Mouse (Mus musculus): ENCODE measurements around the gene Crcp. TPM values are rescaled to one million over a fixed set of nuclear protein-coding genes. Genes with fewer than 3 reads are reported as not detected.

The Crcp gene
- total and polyA plus RNA-seq, 3 experiments, result 42.3 to 63.2 (median 58.3) TPM

GRCm38 (mm10) chr5:130021361-130021966 lies 7.6 kb upstream of the Crcp start:
- Histone ChIP-seq H3K4me1 (ENCODE audit: control insufficient read depth in 1 of 2, insufficient read depth in 2 of 2) (peaks cover 22 to 46% of the 10 kb centered on the region in 2 experiments), H3K27me3 (replicated peaks) (peaks cover 2% of the 10 kb centered on the region), H3K79me2 (replicated peaks; ENCODE audit: control insufficient read depth, extremely low read depth, insufficient read depth, poor library complexity, severe bottlenecking) (no peaks in the 10 kb centered on the region), H3K9ac (ENCODE audit: insufficient read depth, low read depth) (0 out of 2 replicates have a peak overlapping the region, but pooled peaks have one; percentile 3), H3K36me3 (replicated peaks in 1 of 2; ENCODE audit: control insufficient read depth in 1 of 2, insufficient read depth in 1 of 2, low read length in 1 of 2) (peaks cover 18 to 41% of the 10 kb centered on the region in 2 experiments), H3K9me3 (replicated peaks; ENCODE audit: low read length) (no peaks in the 10 kb centered on the region), H3K4me2 (ENCODE audit: insufficient read depth, low read depth, poor library complexity, severe bottlenecking) (peak overlapping the region; percentile 37), H3K4me3 (replicated peaks in 1 of 3; ENCODE audit: low read depth in 2 of 3, low read length in 2 of 3, poor library complexity in 1 of 3) (no peak overlapping the region), H3K27ac (ENCODE audit: insufficient read depth, low read depth) (no peak overlapping the region; the same call in 1 of the 2 replicates)
- in situ Hi-C loops (cut with MboI; ENCODE audit: low pct_ligation_motif_present, low pct_unique_long_range_greater_than_20kb, low sequenced_read_pairs) (no loop called here), dilution Hi-C loops (cut with MboI; ENCODE audit: extremely low pct_ligation_motif_present, extremely low pct_unique_long_range_greater_than_20kb, low sequenced_read_pairs) (no loop called here)
- DNase-seq (ENCODE audit: extremely low read depth), result peak; percentile 56
- TF ChIP-seq TCF12 (IDR thresholded peaks at IDR 0.05; ENCODE audit: low read depth, low read length), result peak; percentile 27; the same call in 1 of the 2 replicates
- TF ChIP-seq NRF1 (IDR thresholded peaks at IDR 0.05; ENCODE audit: low read depth, low read length), result no peak
- 0 out of 2 replicates have a peak, but pooled peaks have one; percentile 12 for TF ChIP-seq MAZ (IDR thresholded peaks at IDR 0.05; ENCODE audit: low read depth, low read length)
- TF ChIP-seq ETS1 (conservative IDR thresholded peaks at IDR 0.05; ENCODE audit: low read depth, low read length), result peak; percentile 23; the same call in 1 of the 2 replicates
- no peak for TF ChIP-seq RAD21 (IDR thresholded peaks at IDR 0.05; ENCODE audit: low read depth, low read length)
- no peak for TF ChIP-seq BHLHE40 (IDR thresholded peaks at IDR 0.05; ENCODE audit: low read depth, low read length)
- no peak for TF ChIP-seq USF2 (conservative IDR thresholded peaks at IDR 0.05; ENCODE audit: low read depth, low read length)
- no peak for TF ChIP-seq NELFE (IDR thresholded peaks at IDR 0.05; ENCODE audit: low read depth, low read length)
- no peak for TF ChIP-seq MYC (IDR thresholded peaks at IDR 0.05; ENCODE audit: low read depth, low read length)
- TF ChIP-seq IRF4 (IDR thresholded peaks at IDR 0.05; ENCODE audit: low read depth, low read length), result no peak
- TF ChIP-seq CHD2 (IDR thresholded peaks at IDR 0.05; ENCODE audit: low read length), result no peak; the same call in 1 of the 2 replicates
- no peak for TF ChIP-seq ZKSCAN1 (IDR thresholded peaks at IDR 0.05; ENCODE audit: borderline replicate concordance, low read depth, low read length)
- TF ChIP-seq MXI1 (IDR thresholded peaks at IDR 0.05; ENCODE audit: low read depth, low read length), result no peak
- no peak for TF ChIP-seq KAT2A (IDR thresholded peaks at IDR 0.05; ENCODE audit: insufficient replicate concordance, low read length)
- TF ChIP-seq MAX (IDR thresholded peaks at IDR 0.05; ENCODE audit: low read length), result no peak
- TF ChIP-seq CHD1 (IDR thresholded peaks at IDR 0.05; ENCODE audit: low read depth, low read length), result no peak
- no peak; the same call in 1 of the 2 replicates for TF ChIP-seq MEF2A (IDR thresholded peaks at IDR 0.05; ENCODE audit: borderline replicate concordance, low read depth, low read length)
- no peak for TF ChIP-seq E2F4 (IDR thresholded peaks at IDR 0.05; ENCODE audit: insufficient replicate concordance, low read depth, low read length)
- TF ChIP-seq UBTF (IDR thresholded peaks at IDR 0.05; ENCODE audit: low read depth, low read length), result no peak
- TF ChIP-seq TBP (conservative IDR thresholded peaks at IDR 0.05; ENCODE audit: low read depth, low read length), result no peak

Data from CH12.LX (cell line).